Mouse (Mus musculus): ENCODE measurements at regions not wholly inside any gene's neighbourhood (a gene's known extent, or its start where the extent isn't known, plus 50 kb on each side); places are given as distances from the start of the nearest gene placed in this dataset.

DNA sequence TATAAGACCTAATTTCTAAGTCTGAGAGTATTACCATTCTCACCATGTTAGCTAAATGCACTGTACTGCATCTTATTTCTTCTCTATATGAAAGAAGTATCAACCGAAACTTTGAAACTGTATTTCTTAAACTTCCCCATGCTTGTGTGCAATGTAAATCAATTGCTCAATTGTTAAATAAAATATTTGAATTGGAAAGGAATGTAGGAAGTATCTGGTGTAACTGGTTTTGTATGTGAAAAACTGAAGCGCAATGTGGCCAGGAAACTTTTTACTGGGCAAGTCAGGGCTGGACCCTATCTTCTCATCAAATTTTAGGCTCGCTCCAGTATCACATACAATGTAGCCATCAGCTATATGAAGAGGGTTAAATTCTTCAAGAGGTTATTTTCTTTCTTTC lies 123.8 kb upstream of the Atp2b1 start:
- TF ChIP-seq POLR2A (IDR thresholded peaks at IDR 0.05; ENCODE audit: low read depth, low read length) (no peak), CTCF (IDR thresholded peaks at IDR 0.05; ENCODE audit: borderline replicate concordance, insufficient read depth, low read length) (no peak)

All from embryonic fibroblast, embryonic 13.5 days (primary cell).